Mouse (Mus musculus) ES-Bruce4 (cell line): ENCODE data around the gene Ttll11. TPM values are rescaled to one million over a fixed set of nuclear protein-coding genes. Genes with fewer than 3 reads are reported as not detected.

Experiments
- H3K27ac ChIP-seq: 2 replicates; pipeline ENCODE4 v1.5.1; 2012; ENCODE audit warnings: low read length, inconsistent platforms; ENCODE audit not compliant: insufficient read depth
- H3K27me3 ChIP-seq: 2 replicates; pipeline ENCODE4 v1.6.1; 2012; ENCODE audit warnings: mild to moderate bottlenecking, low read length, inconsistent platforms; ENCODE audit not compliant: control insufficient read depth, poor library complexity, insufficient read depth, severe bottlenecking
- H3K36me3 ChIP-seq: 2 replicates; pipeline ENCODE4 v1.6.1; 2012; ENCODE audit warnings: inconsistent platforms, mild to moderate bottlenecking, low read length, moderate library complexity; ENCODE audit not compliant: control insufficient read depth, poor library complexity, insufficient read depth, severe bottlenecking
- H3K4me1 ChIP-seq: one replicate; pipeline ENCODE4 v1.8.1; 2011; ENCODE audit warnings: low read length; ENCODE audit not compliant: control insufficient read depth, insufficient read depth
- H3K4me3 ChIP-seq: 2 replicates; pipeline ENCODE4 v1.5.1; 2011; ENCODE audit warnings: low read depth, mild to moderate bottlenecking, low read length
- H3K9ac ChIP-seq: 2 replicates; pipeline ENCODE4 v1.6.1; 2012; ENCODE audit warnings: low read depth, mild to moderate bottlenecking, inconsistent platforms; ENCODE audit not compliant: poor library complexity, severe bottlenecking
- H3K9me3 ChIP-seq: replicated peaks from 2 replicates; pipeline ENCODE4 v1.6.1; 2012; ENCODE audit warnings: mild to moderate bottlenecking, low read length, inconsistent platforms; ENCODE audit not compliant: control insufficient read depth, poor library complexity, insufficient read depth, severe bottlenecking
- CTCF ChIP-seq: IDR thresholded peaks from one replicate; pipeline ENCODE4 v1.8.1; 2011; ENCODE audit warnings: low read depth, low read length
- EP300 ChIP-seq: IDR thresholded peaks from 2 replicates; pipeline ENCODE4 v1.6.1; 2011; ENCODE audit warnings: low read depth, low read length; ENCODE audit not compliant: insufficient read depth
- POLR2A ChIP-seq: IDR thresholded peaks from one replicate; pipeline ENCODE4 v1.8.1; 2011; ENCODE audit warnings: low read length; ENCODE audit not compliant: insufficient read depth
- polyA plus RNA-seq: library from polyadenylated mRNA; stranded (reverse); fragments of >200 nt; gene quantifications from 2 replicates; pipeline ENCODE4 v1.2.4, GENCODE M21; 2011; ENCODE audit warnings: low read depth; ENCODE audit not compliant: missing spikeins, insufficient read depth, insufficient read length

Ttll11 gene
- polyA plus RNA-seq, 1 experiment = not detected

DNA sequence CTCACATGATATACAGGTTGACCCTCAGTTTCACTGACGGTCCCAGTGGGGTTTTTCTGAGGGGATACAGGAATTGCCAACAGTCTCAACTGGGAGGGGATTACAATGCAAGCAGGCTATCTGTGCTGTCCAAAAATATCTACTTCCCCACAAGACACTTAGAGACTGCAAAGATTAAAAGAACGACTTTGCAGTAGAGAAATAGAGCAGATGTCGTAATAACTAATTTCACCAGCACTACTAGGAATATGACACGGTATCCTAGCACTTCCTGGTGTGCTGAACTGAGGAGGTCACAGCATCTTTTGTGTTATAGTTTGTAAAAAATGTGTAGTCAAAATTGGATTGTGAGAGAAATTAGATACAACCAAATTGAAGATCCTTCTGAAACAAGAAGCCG lies 44.7 kb downstream of the Ttll11 start:
- H3K27ac ChIP-seq = no peak overlapping the region
- no peaks in the 10 kb centered on the region for H3K27me3 ChIP-seq
- TF ChIP-seq CTCF (no peak), POLR2A (no peak), EP300 (no peak)
- no peak overlapping the region for H3K4me3 ChIP-seq
- no peak overlapping the region for H3K9ac ChIP-seq
- H3K4me1 ChIP-seq = no peaks in the 10 kb centered on the region
- no peaks in the 10 kb centered on the region for H3K36me3 ChIP-seq
- no peaks in the 10 kb centered on the region for H3K9me3 ChIP-seq

DNA sequence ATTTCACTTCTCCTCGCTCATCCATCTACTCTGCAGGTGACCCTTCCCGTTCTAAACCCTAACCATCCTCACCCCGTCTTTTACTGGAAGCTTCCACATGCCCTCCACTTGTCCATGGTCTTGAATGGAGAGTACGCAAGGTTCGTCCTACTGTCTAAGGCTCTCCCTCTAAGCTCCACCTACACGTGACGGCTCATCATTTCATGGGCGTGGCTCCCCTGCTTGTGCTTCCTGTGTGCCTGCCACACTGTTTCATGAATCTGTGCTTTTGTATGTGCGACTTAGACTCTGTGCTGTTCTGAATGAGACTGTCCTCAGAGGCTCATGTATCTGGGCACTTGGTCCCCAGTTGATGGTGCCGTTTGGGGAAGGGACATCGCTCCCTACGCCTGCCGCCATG lies 46.6 kb downstream of the Ttll11 start:
- TF ChIP-seq POLR2A (no peak), CTCF (no peak), EP300 (no peak)
- Histone ChIP-seq H3K27ac (no peak overlapping the region), H3K27me3 (no peaks in the 10 kb centered on the region), H3K4me1 (no peaks in the 10 kb centered on the region), H3K4me3 (no peak overlapping the region), H3K36me3 (no peaks in the 10 kb centered on the region), H3K9me3 (no peaks in the 10 kb centered on the region), H3K9ac (no peak overlapping the region)

DNA sequence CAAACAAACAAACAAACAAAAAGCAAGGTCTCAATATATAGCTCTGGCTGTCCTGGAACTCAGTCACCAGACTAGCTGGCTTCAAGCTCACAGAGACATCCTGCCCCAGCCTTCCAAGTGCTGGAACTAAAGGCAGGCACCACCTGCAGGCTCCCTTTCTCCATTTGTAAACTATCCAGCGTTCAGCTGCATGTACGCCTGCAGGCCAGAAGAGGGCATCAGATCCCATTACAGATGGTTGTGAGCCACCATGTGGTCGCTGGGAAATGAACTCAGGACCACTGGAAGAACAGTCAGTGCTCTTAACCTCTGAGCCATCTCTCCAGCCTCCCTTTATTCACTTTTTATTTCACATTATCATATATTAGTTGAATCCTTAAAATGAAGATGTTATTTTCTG lies 48.1 kb downstream of the Ttll11 start:
- no peaks in the 10 kb centered on the region for H3K9me3 ChIP-seq
- no peaks in the 10 kb centered on the region for H3K27me3 ChIP-seq
- no peaks in the 10 kb centered on the region for H3K4me1 ChIP-seq
- no peak overlapping the region for H3K4me3 ChIP-seq
- no peak overlapping the region for H3K27ac ChIP-seq
- no peaks in the 10 kb centered on the region for H3K36me3 ChIP-seq
- H3K9ac ChIP-seq = no peak overlapping the region
- TF ChIP-seq CTCF (peak; percentile 62), POLR2A (no peak), EP300 (no peak)

DNA sequence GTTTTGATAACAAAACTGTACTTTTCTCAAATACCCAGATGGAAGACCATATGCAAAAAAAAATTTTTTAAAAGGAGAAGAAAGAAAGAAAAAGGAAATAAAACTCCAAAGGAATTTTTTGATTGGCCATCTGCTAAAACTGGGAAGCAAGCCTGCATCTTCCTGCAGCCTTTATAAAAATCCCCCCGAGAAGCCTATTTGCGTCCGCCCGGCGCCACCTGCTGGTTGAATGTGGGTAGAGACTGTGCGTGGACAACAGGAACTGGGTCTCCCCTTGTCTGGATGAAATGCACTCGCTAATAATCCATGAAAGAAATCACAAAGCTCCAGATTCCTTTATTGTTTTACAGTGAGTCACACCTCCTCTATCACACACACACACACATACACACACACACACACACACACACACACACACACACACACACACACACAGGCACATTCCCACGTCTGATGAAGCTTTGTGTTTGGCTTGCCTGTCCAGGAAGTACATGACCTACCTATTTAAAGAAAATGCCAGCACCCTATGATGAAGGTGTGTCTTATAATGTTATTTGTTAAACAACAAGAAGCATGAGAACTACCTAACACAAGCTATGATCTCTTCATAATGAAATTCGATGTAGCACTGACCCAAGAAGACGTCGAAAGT lies 49.1 kb downstream of the Ttll11 start:
- no peak overlapping the region for H3K4me3 ChIP-seq
- H3K36me3 ChIP-seq = no peaks in the 10 kb centered on the region
- no peaks in the 10 kb centered on the region for H3K4me1 ChIP-seq
- no peak overlapping the region for H3K9ac ChIP-seq
- H3K27ac ChIP-seq = no peak overlapping the region
- H3K27me3 ChIP-seq = no peaks in the 10 kb centered on the region
- TF ChIP-seq CTCF (peak; percentile 75), POLR2A (no peak)
- no peaks in the 10 kb centered on the region for H3K9me3 ChIP-seq

DNA sequence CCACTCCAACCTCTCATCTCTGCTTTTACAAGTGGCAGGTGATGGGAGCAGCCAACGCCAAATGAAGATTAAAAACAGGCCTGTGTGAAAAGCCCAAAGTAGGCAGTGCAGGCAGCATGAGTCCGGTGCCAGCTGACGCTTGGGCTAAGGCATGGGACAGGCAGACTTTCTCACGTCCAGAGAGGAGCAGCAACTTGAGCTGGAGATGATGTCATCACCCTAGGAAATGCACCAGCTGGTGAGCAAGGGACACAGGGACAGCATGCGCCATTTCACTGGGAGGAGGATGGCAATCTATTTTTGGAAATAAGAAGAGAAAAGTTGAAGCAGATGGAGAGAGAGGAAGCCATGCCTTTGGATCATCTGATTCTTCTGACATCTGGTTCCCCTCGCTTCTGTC lies 51.6 kb downstream of the Ttll11 start:
- no peak for TF ChIP-seq CTCF
- TF ChIP-seq POLR2A = no peak
- TF ChIP-seq EP300 = no peak
- Histone ChIP-seq H3K4me3 (no peak overlapping the region), H3K4me1 (no peaks in the 10 kb centered on the region), H3K27me3 (peaks cover 1% of the 10 kb centered on the region; the same call in 1 of the 2 replicates), H3K36me3 (no peaks in the 10 kb centered on the region), H3K27ac (no peak overlapping the region), H3K9me3 (no peaks in the 10 kb centered on the region), H3K9ac (no peak overlapping the region)

DNA sequence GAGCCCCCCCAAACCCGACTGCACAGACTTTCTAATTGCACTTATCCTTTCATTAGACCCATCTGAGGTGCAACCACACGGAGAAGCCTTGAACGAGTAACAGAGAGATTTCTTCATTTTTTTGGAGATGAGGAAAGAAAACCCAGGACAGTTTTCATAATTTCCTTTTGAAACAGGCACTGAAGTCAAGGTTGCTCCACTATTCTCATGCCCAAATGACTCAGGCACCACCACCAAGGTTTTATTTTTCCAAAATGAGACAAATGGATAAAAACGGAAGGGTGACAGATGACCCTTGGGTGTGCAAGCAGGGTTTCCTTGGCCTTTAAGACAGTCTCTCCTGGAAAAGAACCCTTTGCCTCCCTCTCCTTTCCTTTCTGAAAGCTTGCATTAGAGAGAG lies 54.8 kb downstream of the Ttll11 start:
- H3K36me3 ChIP-seq = no peaks in the 10 kb centered on the region
- no peak for TF ChIP-seq CTCF
- no peak for TF ChIP-seq POLR2A
- no peak overlapping the region for H3K9ac ChIP-seq
- no peak overlapping the region for H3K4me3 ChIP-seq
- H3K27ac ChIP-seq = no peak overlapping the region
- no peaks in the 10 kb centered on the region for H3K4me1 ChIP-seq
- no peaks in the 10 kb centered on the region for H3K9me3 ChIP-seq
- H3K27me3 ChIP-seq = peaks cover 3% of the 10 kb centered on the region; the same call in 1 of the 2 replicates
